In genomic region chr17:28256651-28257328, GRCm38 (mm10) we compare ENCODE assay signal across 8 mouse cellular contexts. TPM values are rescaled to one million over a fixed set of nuclear protein-coding genes. Genes with fewer than 3 reads are reported as not detected.
A peak's percentile ranks its signal among the peaks of the same experiment; 100 is the strongest.
DNase-seq lines count a peak whose midpoint lies in the region; ATAC-seq and TF ChIP-seq lines count a peak whose summit lies in the region.

No protein-coding gene starts in this region.

- H3K36me3 ChIP-seq in heart, adult 2 months (ENCODE audit: control insufficient read depth, insufficient read depth, low read length) = no peaks in the 10 kb centered on the region; the same call in 1 of the 2 replicates
- H3K36me3 ChIP-seq in kidney, adult 2 months (ENCODE audit: control insufficient read depth, insufficient read depth, low read length) = no peaks in the 10 kb centered on the region
- no peaks in the 10 kb centered on the region for H3K36me3 ChIP-seq in lung, embryonic 16.5 days (ENCODE audit: control insufficient read depth, insufficient read depth, low read length)
- no peaks in the 10 kb centered on the region; the same call in 1 of the 2 replicates for H3K36me3 ChIP-seq in stomach, embryonic 16.5 days (ENCODE audit: control insufficient read depth, insufficient read depth, low read length)

- peaks cover 34% of the 10 kb centered on the region for H3K4me1 ChIP-seq in heart, adult 2 months (ENCODE audit: control insufficient read depth, insufficient read depth, low read length)
- 0 out of 2 replicates have a peak, but pooled peaks cover 6% of the 10 kb centered on the region for H3K4me1 ChIP-seq in kidney, adult 2 months (ENCODE audit: control insufficient read depth, insufficient read depth, low read length)
- peaks cover 25% of the 10 kb centered on the region for H3K4me1 ChIP-seq in lung, embryonic 16.5 days (replicated peaks; ENCODE audit: control insufficient read depth, insufficient read depth, low read length)
- peaks cover 29% of the 10 kb centered on the region for H3K4me1 ChIP-seq in stomach, embryonic 16.5 days (ENCODE audit: control insufficient read depth, insufficient read depth, low read length)

- DNase-seq in adrenal gland, adult 2 months = peak; percentile 72
- no peak for DNase-seq in adrenal gland, postnatal 25 days
- DNase-seq in heart, adult 2 months = peak; percentile 77 to 83
- DNase-seq in kidney, adult 2 months = peak; percentile 76

- H3K79me2 ChIP-seq in heart, adult 2 months (replicated peaks; ENCODE audit: control insufficient read depth, insufficient read depth, low read length) = no peaks in the 10 kb centered on the region; the same call in 1 of the 2 replicates

- H3K27ac ChIP-seq in heart, adult 2 months = peak overlapping the region; percentile 83
- H3K27ac ChIP-seq in kidney, adult 2 months (ENCODE audit: insufficient read depth, low read depth, low read length) = peak overlapping the region; percentile 73; the same call in 1 of the 2 replicates
- peak overlapping the region; percentile 73 for H3K27ac ChIP-seq in lung, embryonic 16.5 days (ENCODE audit: low read length)
- peak overlapping the region; percentile 84 for H3K27ac ChIP-seq in stomach, embryonic 16.5 days (ENCODE audit: low read length)

- H3K4me2 ChIP-seq in lung, embryonic 16.5 days (ENCODE audit: low read depth, low read length) = peak overlapping the region; percentile 28
- peak overlapping the region; percentile 38 for H3K4me2 ChIP-seq in stomach, embryonic 16.5 days (ENCODE audit: low read depth, low read length)

- intact Hi-C loops in heart, adult 2 months (cut with DNase I) = no loop called here

- no peak; the same call in 1 of the 2 replicates for TF ChIP-seq EP300 in heart, adult 2 months (IDR thresholded peaks at IDR 0.05; ENCODE audit: insufficient read depth, low read depth, low read length)

- TF ChIP-seq CTCF in heart, adult 2 months (IDR thresholded peaks at IDR 0.05) = no peak
- TF ChIP-seq CTCF in kidney, adult 2 months (conservative IDR thresholded peaks at IDR 0.05; ENCODE audit: insufficient read depth, insufficient read length, low read depth, low read length) = no peak

- peak overlapping the region; percentile 24 for H3K4me3 ChIP-seq in heart, adult 2 months
- H3K4me3 ChIP-seq in kidney, adult 2 months (ENCODE audit: insufficient read depth, low read depth, low read length) = peak overlapping the region; percentile 25; the same call in 1 of the 2 replicates
- H3K4me3 ChIP-seq in lung, embryonic 16.5 days (ENCODE audit: low read length) = no peak overlapping the region
- H3K4me3 ChIP-seq in stomach, embryonic 16.5 days (replicated peaks; ENCODE audit: low read length) = no peak overlapping the region

- H3K27me3 ChIP-seq in heart, adult 2 months (ENCODE audit: control insufficient read depth, insufficient read depth, low read length) = no peaks in the 10 kb centered on the region
- no peaks in the 10 kb centered on the region for H3K27me3 ChIP-seq in kidney, adult 2 months (replicated peaks; ENCODE audit: control insufficient read depth, insufficient read depth, low read length)
- H3K27me3 ChIP-seq in lung, embryonic 16.5 days (ENCODE audit: control insufficient read depth, insufficient read depth, low read depth, low read length) = no peaks in the 10 kb centered on the region
- H3K27me3 ChIP-seq in stomach, embryonic 16.5 days (ENCODE audit: control insufficient read depth, insufficient read depth, low read length) = no peaks in the 10 kb centered on the region

- peak; percentile 96 for ATAC-seq in activated CD4-positive, CD25-positive, alpha-beta regulatory T cell, adult 4 months
- peak; percentile 69 for ATAC-seq in lung, embryonic 16.5 days (ENCODE audit: low read depth)
- ATAC-seq in stomach, embryonic 16.5 days (ENCODE audit: insufficient read depth, low FRiP score) = peak; percentile 61
- no peak for ATAC-seq in cerebellum, adult (ENCODE audit: insufficient number of reproducible peaks, low FRiP score, low TSS enrichment)

- WGBS in heart, adult 2 months = 38% methylated on average over 13 of the region's 13 CpGs
- WGBS in kidney, adult 2 months = 50% methylated on average over 13 of the region's 13 CpGs
- 25% methylated on average over 13 of the region's 13 CpGs for WGBS in lung, embryonic 16.5 days
- 37% methylated on average over 13 of the region's 13 CpGs for WGBS in stomach, embryonic 16.5 days

- H3K9me3 ChIP-seq in lung, embryonic 16.5 days (ENCODE audit: control insufficient read depth, low read length) = peaks cover 12% of the 10 kb centered on the region
- H3K9me3 ChIP-seq in stomach, embryonic 16.5 days (replicated peaks; ENCODE audit: control insufficient read depth, low read length) = peaks cover 10% of the 10 kb centered on the region; the same call in 1 of the 2 replicates

- no peak for TF ChIP-seq POLR2A in heart, adult 2 months (IDR thresholded peaks at IDR 0.05; ENCODE audit: insufficient read depth, low read depth, low read length)
- TF ChIP-seq POLR2A in kidney, adult 2 months (IDR thresholded peaks at IDR 0.05; ENCODE audit: low read depth, low read length) = no peak

- peak overlapping the region; percentile 48 for H3K9ac ChIP-seq in heart, adult 2 months (ENCODE audit: low read depth, low read length)
- H3K9ac ChIP-seq in lung, embryonic 16.5 days (ENCODE audit: low read length) = peak overlapping the region; percentile 25; the same call in 1 of the 2 replicates
- H3K9ac ChIP-seq in stomach, embryonic 16.5 days (ENCODE audit: low read length) = peak overlapping the region; percentile 36; the same call in 1 of the 2 replicates

RNA-seq across cellular contexts. Expression of gene Ppard, which starts 24.3 kb away (rescaled TPM):
- 10 to 100 TPM; 39.3 to 60.3 TPM for total RNA-seq in adrenal gland, adult 2 months (2021)
- 58.0 and 65.5 TPM in 2 replicates for polyA plus RNA-seq in adrenal gland, adult 2 months (2012; rRNA removed)
- total RNA-seq in adrenal gland, postnatal 25 days (2021) = 36.3 and 43.3 TPM in 2 replicates
- polyA plus RNA-seq in activated CD4-positive, CD25-positive, alpha-beta regulatory T cell, adult 4 months (2017; shearing (Covaris generic)) = 1 to 10 TPM; 1.7 to 1.9 TPM
- 10 to 100 TPM; 31.5 to 35.9 TPM for total RNA-seq in heart, adult 2 months (2021)
- 31.2 and 33.0 TPM in 2 replicates for polyA plus RNA-seq in heart, adult 2 months (2012; rRNA removed)
- polyA plus RNA-seq in kidney, adult 2 months (2012; rRNA removed) = 27.5 and 28.0 TPM in 2 replicates
- 2.7 TPM in 2 replicates for polyA plus RNA-seq in lung, embryonic 16.5 days (2015; fragmentation: Nextera tagmentation; extraction: Ambion mirVana)
- polyA plus RNA-seq in stomach, embryonic 16.5 days (2015; fragmentation: Nextera tagmentation; extraction: Ambion mirVana) = 2.8 and 3.0 TPM in 2 replicates

RNA-seq across cellular contexts. Expression of gene Def6, which starts 49.2 kb away (rescaled TPM):
- 1 to 10 TPM; 1.5 to 1.8 TPM for total RNA-seq in adrenal gland, adult 2 months (2021)
- 2.8 and 3.3 TPM in 2 replicates for polyA plus RNA-seq in adrenal gland, adult 2 months (2012; rRNA removed)
- 1.8 and 3.1 TPM in 2 replicates for total RNA-seq in adrenal gland, postnatal 25 days (2021)
- polyA plus RNA-seq in activated CD4-positive, CD25-positive, alpha-beta regulatory T cell, adult 4 months (2017; shearing (Covaris generic)) = 10 to 100 TPM; 36.2 to 43.1 TPM
- total RNA-seq in heart, adult 2 months (2021) = 1 to 10 TPM; 2.9 to 4.5 TPM
- 3.4 and 4.0 TPM in 2 replicates for polyA plus RNA-seq in heart, adult 2 months (2012; rRNA removed)
- 4.7 and 7.5 TPM in 2 replicates for polyA plus RNA-seq in kidney, adult 2 months (2012; rRNA removed)
- 5.2 and 8.6 TPM in 2 replicates for polyA plus RNA-seq in lung, embryonic 16.5 days (2015; fragmentation: Nextera tagmentation; extraction: Ambion mirVana)
- 8.5 and 8.8 TPM in 2 replicates for polyA plus RNA-seq in stomach, embryonic 16.5 days (2015; fragmentation: Nextera tagmentation; extraction: Ambion mirVana)

RNA-seq across cellular contexts. Expression of gene Fance, which starts 56.5 kb away (rescaled TPM):
- total RNA-seq in adrenal gland, adult 2 months (2021) = 10 to 100 TPM; 19.5 to 22.5 TPM
- polyA plus RNA-seq in adrenal gland, adult 2 months (2012; rRNA removed) = 27.8 and 31.5 TPM in 2 replicates
- total RNA-seq in adrenal gland, postnatal 25 days (2021) = 34.6 and 35.0 TPM in 2 replicates
- polyA plus RNA-seq in activated CD4-positive, CD25-positive, alpha-beta regulatory T cell, adult 4 months (2017; shearing (Covaris generic)) = 1 to 10 TPM; 3.4 to 6.4 TPM
- total RNA-seq in heart, adult 2 months (2021) = 10 to 100 TPM; 11.2 to 12.0 TPM
- 7.4 and 11.8 TPM in 2 replicates for polyA plus RNA-seq in heart, adult 2 months (2012; rRNA removed)
- 11.4 and 12.1 TPM in 2 replicates for polyA plus RNA-seq in kidney, adult 2 months (2012; rRNA removed)
- 22.1 and 32.4 TPM in 2 replicates for polyA plus RNA-seq in lung, embryonic 16.5 days (2015; fragmentation: Nextera tagmentation; extraction: Ambion mirVana)
- polyA plus RNA-seq in stomach, embryonic 16.5 days (2015; fragmentation: Nextera tagmentation; extraction: Ambion mirVana) = 19.0 and 20.4 TPM in 2 replicates

Comparison
In these comparisons a context has a peak if more than half of its experiments do, and no peak if none do; other contexts are left out.
1. H3K4me3 ChIP-seq: peak in heart, adult 2 months (single experiment) and kidney, adult 2 months (single experiment); none in lung, embryonic 16.5 days (single experiment) and stomach, embryonic 16.5 days (single experiment).
2. Peak in every context shown above with its lines, with median percentiles within 50 percentile points of each other: H3K27ac ChIP-seq and H3K9ac ChIP-seq.